Mouse (Mus musculus) lung, postnatal 0 days (tissue): ENCODE results near the gene Zfp335. TPM values are rescaled to one million over a fixed set of nuclear protein-coding genes. Genes with fewer than 3 reads are reported as not detected.
A peak's percentile ranks its signal among the peaks of the same experiment; 100 is the strongest.
"Not testable (repeated sequence)": the region's sequence is repeated elsewhere in the genome, so short reads cannot be mapped to it uniquely, and the experiment has no call there.

Experiments used
- ATAC-seq: fragments of 200-750 bp; cut with Nextera tagmentation; 2 replicates; pipeline ENCODE4 v1.8.0; 2017; ENCODE audit warnings: moderate library complexity
- DNase-seq: peaks from one replicate; pipeline ENCODE4 v3.0.0-alpha.2; 2016; ENCODE audit warnings: low spot score
- H3K27ac ChIP-seq: fragments of 300-500 bp; sonication (generic); 2 replicates; pipeline ENCODE4 v1.5.1; 2014; ENCODE audit warnings: antibody characterized with exemption, mild to moderate bottlenecking, low read length, mixed read lengths
- H3K27me3 ChIP-seq: fragments of 300-500 bp; sonication (generic); replicated peaks from 2 replicates; pipeline ENCODE4 v1.6.1; 2014; ENCODE audit warnings: low read length, mixed read lengths; ENCODE audit not compliant: insufficient read depth
- H3K36me3 ChIP-seq: fragments of 300-500 bp; sonication (generic); 2 replicates; pipeline ENCODE4 v1.6.1; 2014; ENCODE audit warnings: low read length, mixed read lengths; ENCODE audit not compliant: insufficient read depth
- H3K4me1 ChIP-seq: fragments of 300-500 bp; sonication (generic); 2 replicates; pipeline ENCODE4 v1.6.1; 2014; ENCODE audit warnings: antibody characterized with exemption, low read depth, low read length, mixed read lengths; ENCODE audit not compliant: insufficient read depth
- H3K4me2 ChIP-seq: fragments of 300-500 bp; sonication (generic); replicated peaks from 2 replicates; pipeline ENCODE4 v1.6.1; 2014; ENCODE audit warnings: low read depth, mild to moderate bottlenecking, low read length, moderate library complexity, mixed read lengths
- H3K4me3 ChIP-seq: fragments of 300-500 bp; sonication (generic); 2 replicates; pipeline ENCODE4 v1.5.1; 2014; ENCODE audit warnings: low read depth, low read length
- H3K9ac ChIP-seq: fragments of 300-500 bp; sonication (generic); replicated peaks from 2 replicates; pipeline ENCODE4 v1.6.1; 2014; ENCODE audit warnings: low read depth, mild to moderate bottlenecking
- H3K9me3 ChIP-seq: fragments of 300-500 bp; sonication (generic); 2 replicates; pipeline ENCODE4 v1.6.1; 2016; ENCODE audit warnings: low read length, mixed read lengths
- CTCF ChIP-seq: IDR thresholded peaks from 2 replicates; pipeline ENCODE4 v1.5.1; 2016; ENCODE audit warnings: antibody characterized with exemption, mild to moderate bottlenecking
- EP300 ChIP-seq: IDR thresholded peaks from 2 replicates; pipeline ENCODE4 v1.6.1; 2016; ENCODE audit warnings: antibody characterized with exemption, mild to moderate bottlenecking, control low read depth
- WGBS: fragments of 180-500 bp; shearing (Covaris S2); extraction: QIAGEN DNeasy Blood & Tissue Kit; methylation state at CpG from one replicate; pipeline ENCODE4 v1.1.7; 2014; 5-methylcytosine and 5-hydroxymethylcytosine counted together
- polyA plus RNA-seq: library from polyadenylated mRNA; unstranded; fragments of >200 nt; fragmentation: Nextera tagmentation; extraction: Ambion mirVana; gene quantifications from 2 replicates; pipeline ENCODE4 v1.2.1, GENCODE M21; 2015

The Zfp335 gene
- polyA plus RNA-seq, 1 experiment from 2014 or later, result 5.2 TPM

GRCm38 (mm10) chr2:164886617-164887016 lies 24.9 kb downstream of the Zfp335 start:
- no peak overlapping the region for H3K4me3 ChIP-seq
- ATAC-seq (no peak), DNase-seq (no peak)
- no peak overlapping the region for H3K4me2 ChIP-seq
- H3K27me3 ChIP-seq, result no peaks in the 10 kb centered on the region
- 95% methylated on average over 10 of the region's 10 CpGs for WGBS
- no peak overlapping the region for H3K9ac ChIP-seq
- TF ChIP-seq EP300, result no peak
- TF ChIP-seq CTCF, result no peak
- no peaks in the 10 kb centered on the region for H3K9me3 ChIP-seq
- no peak overlapping the region for H3K27ac ChIP-seq
- H3K36me3 ChIP-seq, result peaks cover 71% of the 10 kb centered on the region
- no peaks in the 10 kb centered on the region for H3K4me1 ChIP-seq

- 0 out of 2 replicates have a peak, but pooled peaks have one; percentile 39 for ATAC-seq
Measured at GRCm38 (mm10) chr2:164885788-164886187, 25.8 kb downstream of the Zfp335 start.

GRCm38 (mm10) chr2:164882619-164883018 lies 28.9 kb downstream of the Zfp335 start:
- no peak overlapping the region for H3K9ac ChIP-seq
- no peak for DNase-seq
- no peak overlapping the region for H3K4me2 ChIP-seq
- no peaks in the 10 kb centered on the region for H3K27me3 ChIP-seq
- WGBS, result 81% methylated on average over 9 of the region's 9 CpGs
- TF ChIP-seq EP300, result no peak
- no peak for TF ChIP-seq CTCF
- no peak overlapping the region for H3K27ac ChIP-seq
- no peak for ATAC-seq
- H3K4me3 ChIP-seq, result no peak overlapping the region
- no peaks in the 10 kb centered on the region for H3K9me3 ChIP-seq
- 0 out of 2 replicates have a peak, but pooled peaks cover 5% of the 10 kb centered on the region for H3K4me1 ChIP-seq
- H3K36me3 ChIP-seq, result peaks cover 32% of the 10 kb centered on the region

More at GRCm38 (mm10) chr2:164885788-164886187, 25.8 kb downstream of the Zfp335 start:
- no peak for TF ChIP-seq CTCF
- TF ChIP-seq EP300, result no peak
- peak; percentile 45 for DNase-seq
- Histone ChIP-seq H3K4me3 (no peak overlapping the region), H3K4me1 (no peaks in the 10 kb centered on the region), H3K9ac (no peak overlapping the region), H3K9me3 (no peaks in the 10 kb centered on the region), H3K27me3 (no peaks in the 10 kb centered on the region), H3K4me2 (no peak overlapping the region), H3K27ac (no peak overlapping the region), H3K36me3 (peaks cover 63% of the 10 kb centered on the region)
- 30% methylated on average over 7 of the region's 7 CpGs for WGBS

- ATAC-seq (peak; percentile 90), DNase-seq (peak; percentile 98)
- peak overlapping the region; percentile 100 for H3K27ac ChIP-seq
- H3K9ac ChIP-seq, result peak overlapping the region; percentile 100
- H3K27me3 ChIP-seq, result no peaks in the 10 kb centered on the region
- 0 out of 2 replicates have a peak, but pooled peaks cover 5% of the 10 kb centered on the region for H3K4me1 ChIP-seq
- peak overlapping the region; percentile 69 for H3K4me2 ChIP-seq
- no peaks in the 10 kb centered on the region for H3K9me3 ChIP-seq
- under 1% methylated on average over 35 of the region's 72 CpGs for WGBS
- peak overlapping the region; percentile 100 for H3K4me3 ChIP-seq
- TF ChIP-seq EP300, result no peak
- no peak for TF ChIP-seq CTCF
- H3K36me3 ChIP-seq, result peaks cover 13% of the 10 kb centered on the region
Measured at GRCm38 (mm10) chr2:164879568-164880277, 31.8 kb downstream of the Zfp335 start.

- DNase-seq, result peak; percentile 82
Measured at GRCm38 (mm10) chr2:164879228-164879567, 32.4 kb downstream of the Zfp335 start, which contains the start of gene Pcif1. Gene Pcif1 (plus strand): TSS chr2:164879304.

GRCm38 (mm10) chr2:164878509-164879227 lies 32.9 kb downstream of the Zfp335 start:
- DNase-seq, result peak; percentile 91
- H3K27ac ChIP-seq, result peak overlapping the region; percentile 100
- H3K9ac ChIP-seq, result peak overlapping the region; percentile 100
- H3K4me1 ChIP-seq, result 0 out of 2 replicates have a peak, but pooled peaks cover 8% of the 10 kb centered on the region
- peak; percentile 25 for ATAC-seq
- peaks cover 7% of the 10 kb centered on the region; the same call in 1 of the 2 replicates for H3K36me3 ChIP-seq
- no peaks in the 10 kb centered on the region for H3K9me3 ChIP-seq
- peak overlapping the region; percentile 100 for H3K4me3 ChIP-seq
- H3K27me3 ChIP-seq, result no peaks in the 10 kb centered on the region
- TF ChIP-seq CTCF (peak; percentile 53), EP300 (no peak)
- H3K4me2 ChIP-seq, result peak overlapping the region; percentile 69
- under 1% methylated on average over 28 of the region's 28 CpGs for WGBS

More at GRCm38 (mm10) chr2:164879228-164879567, 32.4 kb downstream of the Zfp335 start, which contains the start of gene Pcif1:
- Histone ChIP-seq H3K27me3 (no peaks in the 10 kb centered on the region), H3K4me3 (peak within 1 kb of the TSS; percentile 100), H3K4me1 (0 out of 2 replicates have a peak, but pooled peaks cover 8% of the 10 kb centered on the region), H3K9ac (peak within 1 kb of the TSS; percentile 100), H3K9me3 (no peaks in the 10 kb centered on the region), H3K36me3 (peaks cover 11% of the 10 kb centered on the region), H3K4me2 (peak within 1 kb of the TSS; percentile 69), H3K27ac (peak within 1 kb of the TSS; percentile 100)
- TF ChIP-seq CTCF (peak; percentile 20; the same call in 1 of the 2 replicates), EP300 (no peak)
- ATAC-seq, result peak; percentile 88
- WGBS, result 2% methylated on average over 30 of the region's 40 CpGs

- H3K4me1 ChIP-seq, H3K9me3 ChIP-seq, DNase-seq, H3K9ac ChIP-seq, ATAC-seq, H3K27ac ChIP-seq, H3K27me3 ChIP-seq, H3K4me3 ChIP-seq, H3K36me3 ChIP-seq: not testable (repeated sequence)
- H3K4me2 ChIP-seq, result peak overlapping the region; percentile 69
- WGBS, result 65% methylated on average over 11 of the region's 11 CpGs
Measured at GRCm38 (mm10) chr2:164877376-164878215, 34.0 kb downstream of the Zfp335 start.
